Comparison of ENCODE assay signal across 12 mouse cellular contexts in genomic region chr13:95774966-95775696, GRCm38 (mm10).
DNase-seq lines count a peak whose midpoint lies in the region; ATAC-seq and TF ChIP-seq lines count a peak whose summit lies in the region.
"Had no signal": no experiment of that assay in that cellular context is flagged by ENCODE, and none has a peak within 500 bp of the region (broad histone marks: within the 10 kb centered on the region; RNA-seq: fewer than 3 reads in every experiment).

No protein-coding gene starts in this region.

- no peak for TF ChIP-seq CTCF in cerebellum, adult 2 months (IDR thresholded peaks at IDR 0.05; ENCODE audit: borderline replicate concordance, insufficient read depth, low read depth, low read length)
- TF ChIP-seq CTCF in liver, postnatal 0 days (IDR thresholded peaks at IDR 0.05; ENCODE audit: low read depth), result no peak

- H3K4me1 ChIP-seq in cerebellum, adult 2 months (ENCODE audit: control insufficient read depth, insufficient read depth, low read length), result peaks cover 11% of the 10 kb centered on the region
- peaks cover 21% of the 10 kb centered on the region for H3K4me1 ChIP-seq in forebrain, embryonic 13.5 days
- H3K4me1 ChIP-seq in liver, postnatal 0 days (ENCODE audit: insufficient read depth), result peaks cover 25% of the 10 kb centered on the region

- H3K9me3 ChIP-seq in forebrain, embryonic 13.5 days (replicated peaks), result no peaks in the 10 kb centered on the region
- H3K9me3 ChIP-seq in liver, postnatal 0 days (ENCODE audit: low read length), result no peaks in the 10 kb centered on the region
- H3K9me3 ChIP-seq: heart, embryonic 15.5 days; limb, embryonic 12.5 days had no signal

- peak; percentile 76 for ATAC-seq in forebrain, embryonic 13.5 days
- ATAC-seq in liver, postnatal 0 days, result no peak

- no peaks in the 10 kb centered on the region for H3K36me3 ChIP-seq in forebrain, embryonic 13.5 days (ENCODE audit: poor library complexity, severe bottlenecking)
- no peaks in the 10 kb centered on the region for H3K36me3 ChIP-seq in liver, postnatal 0 days (replicated peaks; ENCODE audit: insufficient read depth, low read length)
- H3K36me3 ChIP-seq: heart, embryonic 15.5 days; limb, embryonic 12.5 days had no signal

- DNase-seq in brain, adult 2 months (ENCODE audit: low read depth, low spot score), result peak; percentile 84
- DNase-seq in cerebellum, adult 2 months, result peak; percentile 29 to 51
- peak; percentile 63 to 74 for DNase-seq in layer of hippocampus, adult 8-10 months (ENCODE audit: low spot score in 2 of 2)
- no peak for DNase-seq in right cerebral cortex, postnatal 4 days
- DNase-seq in liver, postnatal 0 days, result no peak
- no peak for DNase-seq in lung, postnatal 4 days
- no peak for DNase-seq in urinary bladder, postnatal 4 days (ENCODE audit: low spot score in 2 of 2)
- DNase-seq: lung, postnatal 14 days; thymus, postnatal 25 days had no signal

- WGBS in cerebellum, adult 2 months, result 33% methylated on average over 11 of the region's 11 CpGs
- 44% methylated on average over 11 of the region's 11 CpGs for WGBS in forebrain, embryonic 13.5 days
- WGBS in liver, postnatal 0 days (ENCODE audit: insufficient replicate concordance), result 53% methylated on average over 11 of the region's 11 CpGs

- H3K27me3 ChIP-seq in cerebellum, adult 2 months (ENCODE audit: control insufficient read depth, insufficient read depth, low read length), result no peaks in the 10 kb centered on the region
- no peaks in the 10 kb centered on the region for H3K27me3 ChIP-seq in forebrain, embryonic 13.5 days
- H3K27me3 ChIP-seq in liver, postnatal 0 days (ENCODE audit: insufficient read depth, low read length), result no peaks in the 10 kb centered on the region
- H3K27me3 ChIP-seq: heart, embryonic 15.5 days; limb, embryonic 12.5 days had no signal

- TF ChIP-seq EP300 in liver, postnatal 0 days (IDR thresholded peaks at IDR 0.05; ENCODE audit: low read depth), result no peak

- TF ChIP-seq POLR2A in cerebellum, adult 2 months (IDR thresholded peaks at IDR 0.05; ENCODE audit: borderline replicate concordance, insufficient read depth, low read length), result no peak

- no peak overlapping the region for H3K4me3 ChIP-seq in cerebellum, adult 2 months (replicated peaks; ENCODE audit: insufficient read depth, low read depth, low read length)
- no peak overlapping the region for H3K4me3 ChIP-seq in forebrain, embryonic 13.5 days
- no peak overlapping the region for H3K4me3 ChIP-seq in liver, postnatal 0 days (ENCODE audit: low read depth, low read length)
- H3K4me3 ChIP-seq: heart, embryonic 15.5 days; limb, embryonic 12.5 days had no signal

- peak overlapping the region; percentile 16; the same call in 1 of the 2 replicates for H3K4me2 ChIP-seq in forebrain, embryonic 13.5 days
- H3K4me2 ChIP-seq in liver, postnatal 0 days (ENCODE audit: low read depth, low read length), result no peak overlapping the region
- H3K4me2 ChIP-seq: heart, embryonic 15.5 days; limb, embryonic 12.5 days had no signal

- no peak overlapping the region for H3K27ac ChIP-seq in cerebellum, adult 2 months (ENCODE audit: insufficient read depth, low read length)
- peak overlapping the region; percentile 69 for H3K27ac ChIP-seq in forebrain, embryonic 13.5 days
- H3K27ac ChIP-seq in liver, postnatal 0 days (ENCODE audit: low read depth), result no peak overlapping the region
- H3K27ac ChIP-seq: heart, embryonic 15.5 days; limb, embryonic 12.5 days had no signal

- no peak overlapping the region for H3K9ac ChIP-seq in forebrain, embryonic 13.5 days
- no peak overlapping the region for H3K9ac ChIP-seq in liver, postnatal 0 days (replicated peaks)
- H3K9ac ChIP-seq: heart, embryonic 15.5 days; limb, embryonic 12.5 days had no signal

Comparison
In these comparisons a context has a peak if more than half of its experiments do, and no peak if none do; other contexts are left out.
1. DNase-seq: peak in brain, adult 2 months (single experiment), cerebellum, adult 2 months (2 of 2) and layer of hippocampus, adult 8-10 months (2 of 2); none in right cerebral cortex, postnatal 4 days (single experiment), liver, postnatal 0 days (single experiment), lung, postnatal 4 days (0 of 2) and urinary bladder, postnatal 4 days (0 of 2).